Mouse (Mus musculus) intestine, postnatal 0 days (tissue): ENCODE results near the gene Nek11. TPM values are rescaled to one million over a fixed set of nuclear protein-coding genes. Genes with fewer than 3 reads are reported as not detected.

Source experiments
- ATAC-seq: fragments of 200-750 bp; cut with Nextera tagmentation; 2 replicates; pipeline ENCODE4 v1.8.0; 2017; ENCODE audit warnings: mild to moderate bottlenecking, moderate TSS enrichment, moderate library complexity
- H3K27ac ChIP-seq: fragments of 300-500 bp; sonication (generic); 2 replicates; pipeline ENCODE4 v1.5.1; 2014; ENCODE audit warnings: mild to moderate bottlenecking, low read depth, low read length, moderate library complexity
- H3K27me3 ChIP-seq: fragments of 300-500 bp; sonication (generic); replicated peaks from 2 replicates; pipeline ENCODE4 v1.6.1; 2014; ENCODE audit warnings: low read length, mixed read lengths; ENCODE audit not compliant: control insufficient read depth, insufficient read depth
- H3K36me3 ChIP-seq: fragments of 300-500 bp; sonication (generic); 2 replicates; pipeline ENCODE4 v1.6.1; 2014; ENCODE audit warnings: mild to moderate bottlenecking, moderate library complexity; ENCODE audit not compliant: control insufficient read depth, insufficient read depth
- H3K4me1 ChIP-seq: fragments of 300-500 bp; sonication (generic); replicated peaks from 2 replicates; pipeline ENCODE4 v1.6.1; 2014; ENCODE audit warnings: antibody characterized with exemption, low read length, mixed read lengths; ENCODE audit not compliant: control insufficient read depth, insufficient read depth
- H3K4me2 ChIP-seq: fragments of 300-500 bp; sonication (generic); replicated peaks from 2 replicates; pipeline ENCODE4 v1.6.1; 2014; ENCODE audit warnings: low read depth, mild to moderate bottlenecking, moderate library complexity
- H3K4me3 ChIP-seq: fragments of 300-500 bp; sonication (generic); 2 replicates; pipeline ENCODE4 v1.5.1; 2014; ENCODE audit warnings: low read depth, low read length
- H3K9ac ChIP-seq: fragments of 300-500 bp; sonication (generic); 2 replicates; pipeline ENCODE4 v1.6.1; 2014; ENCODE audit warnings: mild to moderate bottlenecking, low read depth, low read length
- H3K9me3 ChIP-seq: fragments of 300-500 bp; sonication (generic); 2 replicates; pipeline ENCODE4 v1.6.1; 2016; ENCODE audit warnings: mixed run types; ENCODE audit not compliant: control insufficient read depth
- CTCF ChIP-seq: sonication (generic); IDR thresholded peaks from 2 replicates; pipeline ENCODE4 v1.5.1; 2016; ENCODE audit warnings: low read depth, mild to moderate bottlenecking, control low read depth, antibody characterized with exemption, moderate library complexity
- WGBS: fragments of 180-500 bp; shearing (Covaris S2); extraction: QIAGEN DNeasy Blood & Tissue Kit; methylation state at CpG from one replicate; pipeline ENCODE4 v1.1.7; 2014; 5-methylcytosine and 5-hydroxymethylcytosine counted together
- polyA plus RNA-seq: library from polyadenylated mRNA; unstranded; fragments of >200 nt; fragmentation: Nextera tagmentation; extraction: Ambion mirVana; gene quantifications from 2 replicates; pipeline ENCODE4 v1.2.1, GENCODE M21; 2015

The Nek11 gene
- polyA plus RNA-seq, 1 experiment from 2014 or later = 0.08 TPM

- Histone ChIP-seq H3K9me3 (no peaks in the 10 kb centered on the region), H3K4me2 (no peak overlapping the region), H3K36me3 (no peaks in the 10 kb centered on the region), H3K27ac (no peak overlapping the region), H3K27me3 (no peaks in the 10 kb centered on the region), H3K9ac (no peak overlapping the region), H3K4me1 (no peaks in the 10 kb centered on the region), H3K4me3 (no peak overlapping the region)
- no peak for ATAC-seq
- WGBS = 83% methylated on average over 3 of the region's 3 CpGs
- no peak for TF ChIP-seq CTCF
These were observed 52.8 kb downstream of the Nek11 start for GRCm38 (mm10) chr9:105342565-105342964.

- no peak overlapping the region for H3K9ac ChIP-seq
- H3K4me1 ChIP-seq = no peaks in the 10 kb centered on the region
- no peaks in the 10 kb centered on the region for H3K36me3 ChIP-seq
- no peak for ATAC-seq
- H3K27ac ChIP-seq = no peak overlapping the region
- TF ChIP-seq CTCF = no peak
- no peaks in the 10 kb centered on the region for H3K9me3 ChIP-seq
- WGBS = 72% methylated on average over 4 of the region's 4 CpGs
- H3K4me2 ChIP-seq = no peak overlapping the region
- H3K4me3 ChIP-seq = no peak overlapping the region
- no peaks in the 10 kb centered on the region for H3K27me3 ChIP-seq
These were observed 62.8 kb downstream of the Nek11 start for GRCm38 (mm10) chr9:105332436-105333016.

GRCm38 (mm10) chr9:105321856-105322255 lies 73.5 kb downstream of the Nek11 start:
- no peak overlapping the region for H3K4me3 ChIP-seq
- H3K27ac ChIP-seq = no peak overlapping the region
- H3K4me2 ChIP-seq = no peak overlapping the region
- no peak overlapping the region for H3K9ac ChIP-seq
- no peaks in the 10 kb centered on the region for H3K4me1 ChIP-seq
- no peak for TF ChIP-seq CTCF
- ATAC-seq = no peak
- no peaks in the 10 kb centered on the region for H3K36me3 ChIP-seq
- H3K27me3 ChIP-seq = no peaks in the 10 kb centered on the region
- 85% methylated on average over 10 of the region's 10 CpGs for whole genome bisulfite sequencing
- no peaks in the 10 kb centered on the region for H3K9me3 ChIP-seq

- Histone ChIP-seq H3K4me2 (no peak overlapping the region), H3K4me1 (no peaks in the 10 kb centered on the region), H3K27ac (no peak overlapping the region), H3K9me3 (no peaks in the 10 kb centered on the region), H3K36me3 (no peaks in the 10 kb centered on the region), H3K4me3 (no peak overlapping the region), H3K9ac (no peak overlapping the region), H3K27me3 (no peaks in the 10 kb centered on the region)
- WGBS = 85% methylated on average over 10 of the region's 10 CpGs
- no peak for ATAC-seq
- TF ChIP-seq CTCF = no peak
These were observed 82.1 kb downstream of the Nek11 start for GRCm38 (mm10) chr9:105313250-105313649.

GRCm38 (mm10) chr9:105312686-105313085 lies 82.6 kb downstream of the Nek11 start:
- WGBS = 80% methylated on average over 1 of the region's 1 CpGs
- H3K27me3 ChIP-seq = no peaks in the 10 kb centered on the region
- no peaks in the 10 kb centered on the region for H3K4me1 ChIP-seq
- no peak for ATAC-seq
- no peaks in the 10 kb centered on the region for H3K36me3 ChIP-seq
- no peak overlapping the region for H3K4me2 ChIP-seq
- no peaks in the 10 kb centered on the region for H3K9me3 ChIP-seq
- no peak overlapping the region for H3K27ac ChIP-seq
- H3K4me3 ChIP-seq = no peak overlapping the region
- no peak for TF ChIP-seq CTCF
- no peak overlapping the region for H3K9ac ChIP-seq

- WGBS = 38% methylated on average over 9 of the region's 9 CpGs
These were observed 85.6 kb downstream of the Nek11 start for GRCm38 (mm10) chr9:105309553-105310281.

More at GRCm38 (mm10) chr9:105309553-105310281, 85.6 kb downstream of the Nek11 start:
- Histone ChIP-seq H3K4me1 (no peaks in the 10 kb centered on the region), H3K36me3 (no peaks in the 10 kb centered on the region), H3K9ac (no peak overlapping the region), H3K4me2 (no peak overlapping the region), H3K27me3 (no peaks in the 10 kb centered on the region), H3K4me3 (no peak overlapping the region), H3K9me3 (no peaks in the 10 kb centered on the region), H3K27ac (no peak overlapping the region)
- ATAC-seq = no peak
- TF ChIP-seq CTCF = no peak
